Mouse (Mus musculus): Measurements from ENCODE around the gene Lrrc61. TPM values are rescaled to one million over a fixed set of nuclear protein-coding genes. Genes with fewer than 3 reads are reported as not detected.
A peak's percentile ranks its signal among the peaks of the same experiment; 100 is the strongest.

Gene Lrrc61
- polyA plus RNA-seq, 1 experiment from 2014 or later, result 15.4 TPM

DNA sequence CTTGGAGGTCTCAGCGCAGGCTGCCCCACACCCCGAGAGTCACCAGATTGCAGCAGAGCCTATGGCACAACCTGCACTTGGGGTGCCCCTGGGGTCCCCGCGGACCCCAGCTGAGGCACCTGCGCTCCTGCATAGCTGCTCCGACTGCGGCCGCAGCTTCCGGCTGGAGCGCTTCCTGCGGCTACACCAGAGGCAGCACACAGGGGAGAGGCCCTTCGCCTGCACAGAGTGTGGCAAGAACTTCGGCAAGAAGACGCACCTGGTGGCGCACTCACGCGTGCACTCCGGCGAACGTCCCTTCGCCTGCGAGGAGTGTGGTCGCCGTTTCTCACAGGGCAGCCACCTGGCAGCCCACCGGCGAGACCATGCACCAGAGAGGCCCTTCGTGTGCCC is 42.6 kb downstream of the Lrrc61 start:
- Histone ChIP-seq H3K27ac (replicated peaks) (no peak overlapping the region), H3K4me1 (peaks cover 28% of the 10 kb centered on the region), H3K9ac (replicated peaks) (no peak overlapping the region), H3K9me3 (peaks cover 9% of the 10 kb centered on the region; the same call in 1 of the 2 replicates), H3K36me3 (peaks cover 42% of the 10 kb centered on the region), H3K4me2 (replicated peaks) (no peak overlapping the region), H3K4me3 (no peak overlapping the region), H3K27me3 (no peaks in the 10 kb centered on the region)
- ATAC-seq (replicated peaks), result no peak
- 96% methylated on average over 27 of the region's 27 CpGs for WGBS

DNA sequence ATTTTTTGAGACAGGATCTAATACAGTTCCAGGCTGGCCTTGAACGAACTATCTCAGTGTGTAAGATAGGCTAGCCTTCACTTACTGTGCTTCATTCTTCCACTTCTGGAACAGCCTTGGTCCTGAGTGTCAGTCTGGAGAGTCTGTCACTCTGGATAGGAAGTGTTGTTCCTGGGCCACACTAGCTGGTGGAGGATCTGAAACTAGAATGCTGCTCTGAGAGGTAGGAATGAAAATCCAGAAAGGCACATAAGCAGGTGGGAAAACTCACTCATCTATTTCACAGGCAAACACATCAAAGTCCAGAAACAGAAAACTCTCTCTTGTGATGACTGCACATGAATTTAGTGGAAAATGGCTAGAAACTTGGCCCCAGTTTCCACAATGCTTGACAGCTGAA is 46.0 kb downstream of the Lrrc61 start:
- H3K36me3 ChIP-seq, result peaks cover 42% of the 10 kb centered on the region
- ATAC-seq (replicated peaks), result no peak
- no peaks in the 10 kb centered on the region for H3K27me3 ChIP-seq
- H3K4me2 ChIP-seq (replicated peaks), result no peak overlapping the region
- peak overlapping the region; percentile 90; the same call in 1 of the 2 replicates for H3K27ac ChIP-seq (replicated peaks)
- peaks cover 19% of the 10 kb centered on the region for H3K4me1 ChIP-seq
- peaks cover 9% of the 10 kb centered on the region; the same call in 1 of the 2 replicates for H3K9me3 ChIP-seq
- WGBS, result 92% methylated on average over 1 of the region's 1 CpGs
- no peak overlapping the region for H3K4me3 ChIP-seq
- H3K9ac ChIP-seq (replicated peaks), result no peak overlapping the region

DNA sequence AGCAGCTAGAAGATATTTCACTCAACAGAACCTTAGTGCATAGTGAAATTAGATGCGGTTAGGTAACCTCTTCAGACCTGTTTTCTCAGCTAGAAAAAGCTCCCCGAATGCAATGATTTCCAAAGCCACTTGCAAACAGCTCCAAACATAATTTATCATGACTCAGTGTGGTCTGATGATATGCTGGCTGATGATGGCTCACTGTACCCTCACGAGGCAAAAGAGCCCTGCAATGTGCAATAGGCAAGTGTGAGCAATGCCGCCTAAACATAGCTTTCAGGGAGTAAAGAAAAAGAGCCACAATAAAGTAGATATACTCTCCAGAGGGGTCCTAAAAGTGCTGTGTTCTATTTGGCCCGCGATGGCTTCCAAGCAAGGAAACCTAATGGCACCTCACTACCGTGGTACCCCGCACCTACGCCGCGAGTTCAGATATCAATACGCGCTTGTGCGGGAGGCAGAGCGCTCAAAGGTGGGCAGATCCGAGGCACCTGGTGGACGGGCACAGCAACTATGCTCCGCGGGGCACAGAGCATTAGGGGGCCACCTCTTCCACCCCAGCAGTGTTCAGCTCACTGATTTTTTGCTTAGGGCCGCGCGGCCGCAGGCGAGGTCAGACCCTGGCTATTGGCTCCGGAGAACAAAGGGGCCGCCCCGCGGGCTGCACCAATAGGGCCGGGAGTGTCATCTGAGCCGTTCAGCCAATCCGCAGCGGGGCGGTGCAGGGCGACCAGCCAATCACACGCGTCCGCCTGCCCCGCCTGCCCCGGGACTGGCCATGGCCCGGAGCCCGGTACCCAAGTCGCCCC is 46.9 kb downstream of the Lrrc61 start, which contains the start of gene Zfp775:
Zfp775 (plus strand) TSS at position 793 of the 809 bp plus-strand sequence.
- Histone ChIP-seq H3K36me3 (peaks cover 35% of the 10 kb centered on the region), H3K4me1 (peaks cover 19% of the 10 kb centered on the region), H3K27me3 (no peaks in the 10 kb centered on the region), H3K9me3 (peaks cover 4% of the 10 kb centered on the region; the same call in 1 of the 2 replicates), H3K4me2 (replicated peaks) (peak within 1 kb of the TSS; percentile 78), H3K27ac (replicated peaks) (peak within 1 kb of the TSS; percentile 90), H3K9ac (replicated peaks) (peak within 1 kb of the TSS; percentile 96), H3K4me3 (peak within 1 kb of the TSS; percentile 92)
- ATAC-seq (replicated peaks), result peak; percentile 98
- WGBS, result 5% methylated on average over 42 of the region's 42 CpGs

DNA sequence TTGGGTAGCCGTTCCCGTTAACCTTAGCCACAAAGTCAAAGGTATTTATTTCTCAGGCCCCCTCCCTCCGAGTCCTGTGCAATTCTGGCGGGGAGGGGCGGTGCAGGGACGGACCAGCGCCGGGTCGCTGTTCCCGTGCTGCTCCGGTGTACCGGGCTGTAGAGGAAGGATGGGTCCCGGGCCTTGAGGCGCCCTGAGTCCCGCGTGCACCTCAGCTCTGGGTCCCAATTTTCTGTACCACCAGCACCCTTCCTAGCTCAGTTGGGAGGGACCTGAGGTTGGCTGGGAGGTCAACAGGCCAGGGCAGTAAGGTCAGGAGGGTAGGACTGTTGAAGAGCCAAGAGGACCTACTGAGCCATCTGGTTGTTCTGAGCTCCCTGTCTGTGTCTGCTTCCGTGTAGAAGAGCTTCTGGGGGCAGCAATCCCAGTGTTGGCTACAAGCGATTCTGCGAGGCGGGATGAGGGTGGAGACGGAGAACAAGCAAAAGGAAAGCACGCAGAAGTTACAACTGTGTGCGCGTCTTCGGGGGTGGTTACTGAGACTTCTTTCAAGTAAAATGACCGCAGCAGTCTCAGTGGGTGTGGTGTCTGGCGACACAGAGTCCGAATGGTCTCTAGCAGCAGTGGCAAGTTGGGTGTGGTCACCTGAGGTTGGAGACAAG is 47.6 kb downstream of the Lrrc61 start:
- peaks cover 19% of the 10 kb centered on the region for H3K4me1 ChIP-seq
- 2% methylated on average over 28 of the region's 28 CpGs for WGBS
- peak overlapping the region; percentile 78 for H3K4me2 ChIP-seq (replicated peaks)
- H3K9me3 ChIP-seq, result no peaks in the 10 kb centered on the region
- peak overlapping the region; percentile 96 for H3K9ac ChIP-seq (replicated peaks)
- ATAC-seq (replicated peaks), result peak; percentile 84
- no peaks in the 10 kb centered on the region for H3K27me3 ChIP-seq
- H3K27ac ChIP-seq (replicated peaks), result peak overlapping the region; percentile 90
- peaks cover 28% of the 10 kb centered on the region for H3K36me3 ChIP-seq
- H3K4me3 ChIP-seq, result peak overlapping the region; percentile 92

DNA sequence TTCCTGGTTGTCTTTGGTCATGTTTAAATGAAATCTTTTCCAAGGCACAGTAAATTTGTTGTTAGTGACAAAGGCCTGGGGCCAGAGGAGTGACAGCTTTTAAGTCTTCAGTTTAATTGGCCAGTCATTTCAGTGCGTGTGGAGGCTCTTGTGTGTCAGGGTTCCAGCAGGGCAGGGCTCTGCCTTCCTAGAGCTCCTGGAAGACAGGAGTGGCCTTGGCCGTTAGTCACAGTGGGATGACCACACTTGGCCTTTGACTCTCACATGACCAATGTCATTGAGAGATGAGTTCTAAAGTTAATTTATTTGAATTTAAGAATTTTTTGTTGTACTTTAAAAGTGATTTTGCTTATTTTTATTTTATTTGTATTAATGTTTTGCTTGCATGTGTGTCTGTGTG is 53.5 kb downstream of the Lrrc61 start:
- Histone ChIP-seq H3K36me3 (0 out of 2 replicates have a peak, but pooled peaks cover 7% of the 10 kb centered on the region), H3K4me1 (peaks cover 2% of the 10 kb centered on the region), H3K4me3 (no peak overlapping the region), H3K27me3 (no peaks in the 10 kb centered on the region), H3K9ac (replicated peaks) (no peak overlapping the region), H3K4me2 (replicated peaks) (no peak overlapping the region), H3K27ac (replicated peaks) (no peak overlapping the region), H3K9me3 (no peaks in the 10 kb centered on the region)
- WGBS, result 59% methylated on average over 2 of the region's 2 CpGs
- ATAC-seq (replicated peaks), result no peak

DNA sequence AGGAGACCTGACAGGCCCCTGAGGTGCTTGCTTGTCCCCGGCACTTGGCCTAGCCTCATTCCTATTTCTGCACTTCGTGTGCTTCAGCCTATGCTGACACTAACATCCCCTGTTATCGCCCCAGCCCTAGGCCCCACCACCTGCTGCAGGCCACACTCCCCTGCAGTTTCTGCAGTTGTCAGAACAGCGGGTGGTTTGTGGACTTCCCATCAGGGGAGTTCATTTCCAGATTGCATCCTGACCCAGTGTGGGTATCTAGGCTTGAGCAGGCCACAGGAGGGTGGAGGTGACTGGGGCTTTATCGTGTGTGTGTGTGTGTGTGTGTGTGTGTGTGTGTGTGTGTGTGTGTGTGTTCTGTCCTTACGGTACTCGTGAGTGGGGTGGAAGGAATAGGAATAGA is 54.9 kb downstream of the Lrrc61 start:
- 60% methylated on average over 7 of the region's 7 CpGs for WGBS

DNA sequence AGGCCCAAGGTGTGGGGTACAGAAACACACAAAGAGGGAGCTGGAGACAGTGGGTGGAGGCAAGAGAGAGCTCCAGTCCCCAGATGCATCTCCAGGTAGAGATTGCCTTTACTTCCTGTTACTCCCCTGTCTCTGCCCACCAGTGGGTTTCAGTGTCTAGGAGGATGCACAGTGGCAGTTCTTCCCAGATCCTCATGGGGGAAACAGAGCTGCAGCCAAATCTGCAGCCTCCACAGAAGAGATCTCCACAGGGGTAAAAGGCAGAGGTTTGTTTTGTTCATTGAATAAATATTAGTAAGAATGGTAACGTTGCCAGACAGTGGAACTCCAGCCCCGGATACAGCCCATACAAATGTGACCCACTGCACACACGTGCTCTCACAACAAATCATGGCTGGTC is 56.1 kb downstream of the Lrrc61 start:
- no peaks in the 10 kb centered on the region for H3K4me1 ChIP-seq
- no peaks in the 10 kb centered on the region for H3K9me3 ChIP-seq
- no peak overlapping the region for H3K4me2 ChIP-seq (replicated peaks)
- peaks cover 24% of the 10 kb centered on the region for H3K36me3 ChIP-seq
- H3K27ac ChIP-seq (replicated peaks), result no peak overlapping the region
- no peak for ATAC-seq (replicated peaks)
- no peak overlapping the region for H3K4me3 ChIP-seq
- no peaks in the 10 kb centered on the region for H3K27me3 ChIP-seq
- 82% methylated on average over 3 of the region's 3 CpGs for WGBS
- no peak overlapping the region for H3K9ac ChIP-seq (replicated peaks)

More for the DNA sequence above, 54.9 kb downstream of the Lrrc61 start:
- Histone ChIP-seq H3K4me3 (no peak overlapping the region), H3K4me1 (no peaks in the 10 kb centered on the region), H3K36me3 (peaks cover 18% of the 10 kb centered on the region), H3K4me2 (replicated peaks) (no peak overlapping the region), H3K27me3 (no peaks in the 10 kb centered on the region), H3K9ac (replicated peaks) (no peak overlapping the region), H3K27ac (replicated peaks) (no peak overlapping the region), H3K9me3 (no peaks in the 10 kb centered on the region)
- ATAC-seq (replicated peaks), result no peak

DNA sequence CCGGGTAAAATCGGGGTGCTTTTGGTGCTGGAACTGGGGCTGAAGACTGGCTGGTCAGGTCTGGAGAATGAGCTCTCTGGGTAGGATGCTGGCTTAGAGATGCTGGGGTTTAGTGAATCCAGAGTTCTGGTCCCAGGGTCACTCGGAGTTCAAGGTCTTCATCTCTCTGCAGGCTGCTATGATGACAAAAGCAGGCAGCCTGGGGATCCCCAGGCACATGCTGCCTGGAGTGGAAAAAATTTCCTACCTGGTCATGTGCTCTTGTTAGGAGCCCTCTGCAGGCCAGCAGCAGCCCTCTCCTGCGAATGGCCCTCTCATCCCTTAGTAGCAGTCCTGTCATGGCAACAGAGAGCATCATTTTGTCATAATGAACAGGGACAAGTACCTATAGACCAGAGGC is 58.9 kb downstream of the Lrrc61 start:
- no peak for ATAC-seq (replicated peaks)
- Histone ChIP-seq H3K4me1 (no peaks in the 10 kb centered on the region), H3K9me3 (no peaks in the 10 kb centered on the region), H3K27me3 (no peaks in the 10 kb centered on the region), H3K4me2 (replicated peaks) (no peak overlapping the region), H3K36me3 (peaks cover 24% of the 10 kb centered on the region), H3K9ac (replicated peaks) (no peak overlapping the region), H3K27ac (replicated peaks) (no peak overlapping the region), H3K4me3 (no peak overlapping the region)
- WGBS, result 88% methylated on average over 4 of the region's 4 CpGs

DNA sequence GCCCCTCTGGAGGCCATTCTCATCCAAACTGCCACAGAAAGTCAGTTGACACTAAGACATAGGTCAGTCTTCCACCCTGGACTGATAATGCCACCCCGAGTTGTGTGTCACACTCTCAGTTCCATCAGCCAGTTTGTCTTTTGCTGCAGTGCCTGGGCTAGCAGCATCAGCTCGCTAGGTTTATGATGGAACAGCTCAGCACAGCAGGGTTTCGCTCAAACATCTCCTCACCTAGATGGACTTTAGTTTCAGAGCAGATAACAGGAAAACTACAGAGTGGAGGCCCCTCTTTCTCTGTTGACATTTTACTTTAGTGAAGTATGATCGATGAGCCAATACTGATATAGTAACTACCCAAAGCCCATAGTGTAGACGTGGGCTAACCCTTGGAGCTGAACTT is 60.2 kb downstream of the Lrrc61 start:
- Histone ChIP-seq H3K36me3 (peaks cover 31% of the 10 kb centered on the region), H3K4me2 (replicated peaks) (no peak overlapping the region), H3K4me3 (no peak overlapping the region), H3K9ac (replicated peaks) (no peak overlapping the region), H3K27ac (replicated peaks) (no peak overlapping the region), H3K9me3 (no peaks in the 10 kb centered on the region), H3K4me1 (no peaks in the 10 kb centered on the region), H3K27me3 (no peaks in the 10 kb centered on the region)
- WGBS, result 93% methylated on average over 5 of the region's 5 CpGs
- no peak for ATAC-seq (replicated peaks)

DNA sequence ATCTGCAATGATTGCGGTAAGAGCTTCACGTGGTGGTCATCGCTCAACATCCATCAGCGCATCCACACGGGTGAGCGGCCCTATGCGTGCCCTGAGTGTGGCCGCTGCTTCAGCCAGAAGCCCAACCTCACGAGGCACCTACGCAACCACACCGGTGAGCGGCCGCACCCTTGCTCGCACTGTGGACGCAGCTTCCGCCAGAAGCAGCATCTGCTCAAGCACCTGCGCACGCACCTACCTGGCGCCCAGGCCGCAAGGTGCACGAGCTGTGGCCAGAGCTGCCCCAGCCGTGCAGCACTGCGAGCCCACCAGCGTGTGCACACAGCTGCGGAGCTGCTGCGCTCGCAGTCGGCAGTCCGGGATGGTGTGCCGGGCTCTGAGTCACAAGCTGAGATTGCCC is 65.4 kb downstream of the Lrrc61 start:
- 91% methylated on average over 30 of the region's 30 CpGs for WGBS
- Histone ChIP-seq H3K9me3 (no peaks in the 10 kb centered on the region), H3K27ac (replicated peaks) (no peak overlapping the region), H3K4me1 (no peaks in the 10 kb centered on the region), H3K36me3 (peaks cover 24% of the 10 kb centered on the region), H3K9ac (replicated peaks) (no peak overlapping the region), H3K27me3 (no peaks in the 10 kb centered on the region), H3K4me3 (no peak overlapping the region), H3K4me2 (replicated peaks) (no peak overlapping the region)
- ATAC-seq (replicated peaks), result no peak

All from forebrain, embryonic 15.5 days (tissue).